ENCODE assay signal across 10 mouse cellular contexts in the genomic region with DNA sequence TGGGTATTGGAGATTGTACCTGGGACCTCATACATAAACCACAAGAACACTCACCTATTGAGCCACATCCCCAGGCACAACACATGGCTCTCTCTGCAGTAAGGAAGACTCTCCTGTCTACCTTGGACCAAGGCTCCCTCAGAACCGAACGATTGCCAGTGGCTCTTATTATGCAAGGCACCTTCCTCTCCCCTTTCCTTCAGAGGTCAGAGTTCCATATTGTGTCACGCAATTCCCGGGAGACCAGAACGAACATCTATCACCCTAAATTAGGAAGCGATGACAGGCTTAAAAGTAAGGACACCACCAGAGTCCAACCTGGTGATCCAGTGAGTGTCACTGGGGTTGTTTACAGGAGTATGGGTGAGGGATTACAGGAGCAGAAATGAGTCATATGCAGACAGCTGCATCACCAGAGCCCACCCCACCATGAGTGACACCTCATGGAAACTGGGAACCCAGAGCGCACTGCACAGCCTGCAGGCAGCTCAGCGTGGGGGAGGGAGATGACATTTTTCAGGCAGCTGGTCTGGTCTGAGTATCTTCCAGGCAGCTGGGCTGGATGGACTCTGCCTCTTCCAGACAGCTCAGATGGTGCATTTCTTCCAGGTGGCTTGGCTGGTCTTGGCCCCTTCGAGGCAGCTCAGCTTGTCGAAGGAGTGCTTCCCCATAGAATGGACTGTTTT. TPM values are rescaled to one million over a fixed set of nuclear protein-coding genes. Genes with fewer than 3 reads are reported as not detected.
DNase-seq lines count a peak whose midpoint lies in the region; ATAC-seq lines count a peak whose summit lies in the region.
"Had no signal": no experiment of that assay in that cellular context is flagged by ENCODE, and none has a peak within 500 bp of the region (broad histone marks: within the 10 kb centered on the region; RNA-seq: fewer than 3 reads in every experiment).

No protein-coding gene starts in this region.

- no peak overlapping the region for H3K4me3 ChIP-seq in lung, embryonic 15.5 days

- peak; percentile 38 for DNase-seq in embryo, embryonic 11 days
- DNase-seq in embryo, embryonic 10.5 days (ENCODE audit: low spot score), result no peak
- peak; percentile 60 for DNase-seq in MN1 (ENCODE audit: low spot score)
- DNase-seq in heart, adult 8-10 months (ENCODE audit: low spot score), result peak; percentile 66
- no peak for DNase-seq in urinary bladder, postnatal 10 days (ENCODE audit: low spot score)
- DNase-seq in cerebellum, postnatal 25 days, result no peak
- no peak for DNase-seq in testis, postnatal 10 days (ENCODE audit: low spot score)
- DNase-seq: kidney, adult 8-10 months had no signal

- no peaks in the 10 kb centered on the region for H3K9me3 ChIP-seq in lung, embryonic 15.5 days

- peak; percentile 37 for ATAC-seq in lung, embryonic 15.5 days (ENCODE audit: borderline replicate concordance, extremely low read depth, low FRiP score, low TSS enrichment)

- H3K27ac ChIP-seq in lung, embryonic 15.5 days, result 0 out of 2 replicates have a peak overlapping the region, but pooled peaks have one; percentile 13
- H3K27ac ChIP-seq: macrophage had no signal

- no peak overlapping the region for H3K9ac ChIP-seq in lung, embryonic 15.5 days

- H3K4me2 ChIP-seq in lung, embryonic 15.5 days, result no peak overlapping the region

- H3K27me3 ChIP-seq in lung, embryonic 15.5 days, result no peaks in the 10 kb centered on the region

- H3K4me1 ChIP-seq in lung, embryonic 15.5 days, result peaks cover 35% of the 10 kb centered on the region

- no peaks in the 10 kb centered on the region for H3K36me3 ChIP-seq in lung, embryonic 15.5 days

- WGBS in lung, embryonic 15.5 days, result 42% methylated on average over 10 of the region's 10 CpGs

RNA-seq across cellular contexts. Expression of gene Heyl, which starts 7.5 kb away (rescaled TPM):
- total RNA-seq in heart, adult 8-10 months (2022), result 10 to 100 TPM in 3 of 4 experiments, 1 to 10 TPM in 1; 9.7 to 11.7 (median 10.9) TPM
- 30.0 TPM in 2 replicates for polyA plus RNA-seq in lung, embryonic 15.5 days (2015; fragmentation: Nextera tagmentation; extraction: Ambion mirVana)
- polyA plus RNA-seq: macrophage had no signal

RNA-seq across cellular contexts. Expression of gene Nt5c1a, which starts 24.6 kb away (rescaled TPM):
- 10 to 100 TPM; 48.9 to 75.3 (median 70.1) TPM for total RNA-seq in heart, adult 8-10 months (2022)
- not detected in 2 replicates for polyA plus RNA-seq in lung, embryonic 15.5 days (2015; fragmentation: Nextera tagmentation; extraction: Ambion mirVana)
- polyA plus RNA-seq: macrophage had no signal

RNA-seq across cellular contexts. Expression of gene Pabpc4, which starts 36.3 kb away (rescaled TPM):
- total RNA-seq in heart, adult 8-10 months (2022), result 100 to 1,000 TPM; 323 to 392 (median 367) TPM
- polyA plus RNA-seq in lung, embryonic 15.5 days (2015; fragmentation: Nextera tagmentation; extraction: Ambion mirVana), result 32.8 and 37.2 TPM in 2 replicates

RNA-seq across cellular contexts. Expression of gene Hpcal4, which starts 42.8 kb away (rescaled TPM):
- total RNA-seq in heart, adult 8-10 months (2022), result under 1 TPM; 0.14 to 0.25 (median 0.19) TPM
- 0.28 and 0.37 TPM in 2 replicates for polyA plus RNA-seq in lung, embryonic 15.5 days (2015; fragmentation: Nextera tagmentation; extraction: Ambion mirVana)
- polyA plus RNA-seq: macrophage had no signal

Comparison
In these comparisons a context has a peak if more than half of its experiments do, and no peak if none do; other contexts are left out.
1. DNase-seq: peak in embryo, embryonic 11 days (single experiment), MN1 (single experiment) and heart, adult 8-10 months (single experiment); none in embryo, embryonic 10.5 days (single experiment), urinary bladder, postnatal 10 days (single experiment), cerebellum, postnatal 25 days (0 of 2) and testis, postnatal 10 days (single experiment).